Mouse (Mus musculus) adrenal gland, adult 2 months (tissue): ENCODE measurements around the gene Rps6ka2. TPM values are rescaled to one million over a fixed set of nuclear protein-coding genes. Genes with fewer than 3 reads are reported as not detected.

Experiments used
- polyA plus RNA-seq: library from polyadenylated mRNA; depleted of rRNA; stranded (reverse); fragments of >200 nt; gene quantifications from 2 replicates; pipeline ENCODE4 v1.2.3, GENCODE M21; 2012; rRNA removed
- total RNA-seq, 2 experiments: library from RNA; stranded (reverse); gene quantifications; 2 replicates each; pipeline ENCODE4 v1.2.3; 2021

Rps6ka2 gene
- total and polyA plus RNA-seq, 3 experiments, result 7.6 to 18.2 (median 10.6) TPM

Other genes with a start within 250 kb of the Rps6ka2 start
- 10 to 100 TPM; 40.9 to 49.0 TPM for gene Rsph3b, start 221.4 kb upstream of the Rps6ka2 start, total RNA-seq
- gene Rsph3b, start 221.4 kb upstream of the Rps6ka2 start, polyA plus RNA-seq, result 46.6 and 48.9 TPM in 2 replicates
- gene Tagap1, start 209.0 kb upstream of the Rps6ka2 start, total RNA-seq, result 10 to 100 TPM; 18.1 to 18.2 TPM
- 6.3 and 8.1 TPM in 2 replicates for gene Tagap1, start 209.0 kb upstream of the Rps6ka2 start, polyA plus RNA-seq
- gene Rnaset2b, start 199.5 kb upstream of the Rps6ka2 start, total RNA-seq, result 100 to 1,000 TPM; 458 to 572 TPM
- 68.6 and 105 TPM in 2 replicates for gene Rnaset2b, start 199.5 kb upstream of the Rps6ka2 start, polyA plus RNA-seq
- under 1 TPM; 0.31 to 0.63 TPM for gene Gm49721, start 191.2 kb upstream of the Rps6ka2 start, total RNA-seq
- 4.4 and 5.8 TPM in 2 replicates for gene Gm49721, start 191.2 kb upstream of the Rps6ka2 start, polyA plus RNA-seq
- gene Gm1604a, start 144.5 kb upstream of the Rps6ka2 start, total RNA-seq, result not detected
- 0.28 TPM in 1 of 2 replicates, not detected in the other for gene Gm1604a, start 144.5 kb upstream of the Rps6ka2 start, polyA plus RNA-seq
- not detected for gene Tcp10a, start 154.5 kb downstream of the Rps6ka2 start, total RNA-seq
- gene Tcp10a, start 154.5 kb downstream of the Rps6ka2 start, polyA plus RNA-seq, result not detected in 2 replicates
- not detected for gene Ttll2, start 182.6 kb downstream of the Rps6ka2 start, total RNA-seq
- gene Ttll2, start 182.6 kb downstream of the Rps6ka2 start, polyA plus RNA-seq, result 0.11 TPM in 1 of 2 replicates, not detected in the other
- gene Gm49630, start 201.9 kb downstream of the Rps6ka2 start, total RNA-seq, result not detected
- 0.28 and 1.1 TPM in 2 replicates for gene Gm49630, start 201.9 kb downstream of the Rps6ka2 start, polyA plus RNA-seq
- gene Unc93a2, start 215.3 kb downstream of the Rps6ka2 start, total RNA-seq, result 1 to 10 TPM; 1.3 to 2.7 TPM
- gene Unc93a2, start 215.3 kb downstream of the Rps6ka2 start, polyA plus RNA-seq, result 1.4 and 2.1 TPM in 2 replicates